Mouse (Mus musculus): ENCODE data around the gene Vhl.

- TF ChIP-seq FOSL1 (IDR thresholded peaks at IDR 0.05; ENCODE audit: insufficient read depth, low read length, poor library complexity, severe bottlenecking) (no peak), CTCF (IDR thresholded peaks at IDR 0.05; ENCODE audit: control insufficient read depth, insufficient read depth, insufficient read length) (no peak)
Measured at GRCm38 (mm10) chr6:113662964-113663700, 39.4 kb downstream of the Vhl start.
